Mouse (Mus musculus): ENCODE measurements around the gene Prpf3. TPM values are rescaled to one million over a fixed set of nuclear protein-coding genes. Genes with fewer than 3 reads are reported as not detected.
"Not testable (repeated sequence)": the region's sequence is repeated elsewhere in the genome, so short reads cannot be mapped to it uniquely, and the experiment has no call there.

The Prpf3 gene
- polyA plus RNA-seq, 1 experiment: 26.7 TPM

- Histone ChIP-seq H3K79me3 (ENCODE audit: low read depth) (peaks cover 67% of the 10 kb centered on the region), H3K27me3 (ENCODE audit: control insufficient read depth, insufficient read depth, insufficient read length) (no peaks in the 10 kb centered on the region), H3ac (ENCODE audit: control insufficient read depth, insufficient read length, low read depth) (no peak overlapping the region), H3K4me3 (ENCODE audit: insufficient read depth, poor library complexity, severe bottlenecking) (no peak overlapping the region), H3K79me2 (ENCODE audit: control insufficient read depth, insufficient read depth) (peaks cover 69% of the 10 kb centered on the region), H3K36me3 (ENCODE audit: control insufficient read depth, insufficient read depth) (no peaks in the 10 kb centered on the region)
- TF ChIP-seq CEBPB (IDR thresholded peaks at IDR 0.05; ENCODE audit: low read depth): no peak
- no peak for TF ChIP-seq CTCF (IDR thresholded peaks at IDR 0.05; ENCODE audit: control insufficient read depth, insufficient read depth, insufficient read length)
- TF ChIP-seq MYOG (IDR thresholded peaks at IDR 0.05; ENCODE audit: control insufficient read depth, extremely low read depth, insufficient read length): no peak
- TF ChIP-seq MAX (IDR thresholded peaks at IDR 0.05): no peak
- TF ChIP-seq MYOD1 (IDR thresholded peaks at IDR 0.05; ENCODE audit: control insufficient read depth, insufficient read length, low read depth): no peak
- TF ChIP-seq FOSL1 (IDR thresholded peaks at IDR 0.05; ENCODE audit: insufficient read depth, low read length, poor library complexity, severe bottlenecking): no peak
- TF ChIP-seq USF1 (IDR thresholded peaks at IDR 0.05; ENCODE audit: low read depth): no peak
Measured at GRCm38 (mm10) chr3:95816681-95817080, 39.0 kb downstream of the Prpf3 start.

- Histone ChIP-seq H3K4me3 (ENCODE audit: insufficient read depth, poor library complexity, severe bottlenecking) (no peak overlapping the region), H3ac (ENCODE audit: control insufficient read depth, insufficient read length, low read depth) (no peak overlapping the region), H3K36me3 (ENCODE audit: control insufficient read depth, insufficient read depth) (peaks cover 9% of the 10 kb centered on the region), H3K79me2 (ENCODE audit: control insufficient read depth, insufficient read depth) (peaks cover 100% of the 10 kb centered on the region), H3K27me3 (ENCODE audit: control insufficient read depth, insufficient read depth, insufficient read length) (no peaks in the 10 kb centered on the region), H3K79me3 (ENCODE audit: low read depth) (peaks cover 89% of the 10 kb centered on the region)
- TF ChIP-seq USF1 (IDR thresholded peaks at IDR 0.05; ENCODE audit: low read depth) (no peak), MYOD1 (IDR thresholded peaks at IDR 0.05; ENCODE audit: control insufficient read depth, insufficient read length, low read depth) (no peak), FOSL1 (IDR thresholded peaks at IDR 0.05; ENCODE audit: insufficient read depth, low read length, poor library complexity, severe bottlenecking) (no peak), MAX (IDR thresholded peaks at IDR 0.05) (no peak), MYOG (IDR thresholded peaks at IDR 0.05; ENCODE audit: control insufficient read depth, extremely low read depth, insufficient read length) (no peak)
Measured at GRCm38 (mm10) chr3:95808384-95808783, 47.3 kb downstream of the Prpf3 start.

DNA sequence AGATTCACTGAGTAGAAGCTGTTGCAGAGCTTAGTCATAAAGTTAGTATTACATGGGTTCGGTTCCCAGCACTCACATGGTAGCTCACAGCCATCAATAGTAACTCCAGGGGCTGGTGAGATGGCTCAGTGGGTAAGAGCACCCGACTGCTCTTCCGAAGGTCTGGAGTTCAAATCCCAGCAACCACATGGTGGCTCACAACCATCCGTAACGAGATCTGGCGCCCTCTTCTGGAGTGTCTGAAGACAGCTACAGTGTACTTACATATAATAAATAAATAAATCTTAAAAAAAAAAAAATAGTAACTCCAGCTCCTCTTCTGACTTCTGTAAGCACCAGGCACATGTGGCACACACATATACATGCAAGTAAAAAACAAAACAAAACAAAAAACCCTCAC, 48.1 kb downstream of the Prpf3 start:
- H3K79me2 ChIP-seq (ENCODE audit: control insufficient read depth, insufficient read depth): peaks cover 100% of the 10 kb centered on the region
- H3K36me3 ChIP-seq (ENCODE audit: control insufficient read depth, insufficient read depth); H3K4me3 ChIP-seq (ENCODE audit: insufficient read depth, poor library complexity, severe bottlenecking); H3ac ChIP-seq (ENCODE audit: control insufficient read depth, insufficient read length, low read depth); H3K27me3 ChIP-seq (ENCODE audit: control insufficient read depth, insufficient read depth, insufficient read length): not testable (repeated sequence)
- peaks cover 89% of the 10 kb centered on the region for H3K79me3 ChIP-seq (ENCODE audit: low read depth)

DNA sequence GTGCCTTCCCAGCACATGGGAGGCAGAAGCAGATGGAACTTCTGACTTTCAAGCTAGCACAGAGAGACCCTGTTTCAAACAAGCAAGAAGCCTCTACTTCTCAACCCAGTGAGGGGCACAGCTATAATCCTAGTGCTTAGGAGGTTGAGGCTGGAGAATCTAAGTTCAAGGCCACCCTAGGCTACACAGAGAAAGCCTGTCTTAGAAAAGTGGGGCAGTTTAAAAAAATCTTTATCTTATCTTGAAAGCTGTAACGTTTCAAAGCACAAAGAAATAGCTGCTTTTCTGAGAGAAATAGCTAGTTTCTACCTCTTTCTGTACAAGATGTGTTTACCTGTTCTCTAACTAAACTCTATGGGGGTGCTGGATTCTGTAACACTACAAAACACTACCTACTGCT, 49.0 kb downstream of the Prpf3 start:
- Histone ChIP-seq H3K36me3 (ENCODE audit: control insufficient read depth, insufficient read depth) (peaks cover 9% of the 10 kb centered on the region), H3K27me3 (ENCODE audit: control insufficient read depth, insufficient read depth, insufficient read length) (no peaks in the 10 kb centered on the region), H3K4me3 (ENCODE audit: insufficient read depth, poor library complexity, severe bottlenecking) (no peak overlapping the region), H3ac (ENCODE audit: control insufficient read depth, insufficient read length, low read depth) (no peak overlapping the region), H3K79me2 (ENCODE audit: control insufficient read depth, insufficient read depth) (peaks cover 100% of the 10 kb centered on the region), H3K79me3 (ENCODE audit: low read depth) (peaks cover 87% of the 10 kb centered on the region)
- TF ChIP-seq CTCF (IDR thresholded peaks at IDR 0.05; ENCODE audit: control insufficient read depth, insufficient read depth, insufficient read length) (no peak), CEBPB (IDR thresholded peaks at IDR 0.05; ENCODE audit: low read depth) (no peak), USF1 (IDR thresholded peaks at IDR 0.05; ENCODE audit: low read depth) (no peak), MYOD1 (IDR thresholded peaks at IDR 0.05; ENCODE audit: control insufficient read depth, insufficient read length, low read depth) (no peak), MYOG (IDR thresholded peaks at IDR 0.05; ENCODE audit: control insufficient read depth, extremely low read depth, insufficient read length) (no peak), FOSL1 (IDR thresholded peaks at IDR 0.05; ENCODE audit: insufficient read depth, low read length, poor library complexity, severe bottlenecking) (no peak), MAX (IDR thresholded peaks at IDR 0.05) (no peak)

GRCm38 (mm10) chr3:95803851-95804250, 51.8 kb downstream of the Prpf3 start:
- Histone ChIP-seq H3K79me2 (ENCODE audit: control insufficient read depth, insufficient read depth) (peaks cover 100% of the 10 kb centered on the region), H3K27me3 (ENCODE audit: control insufficient read depth, insufficient read depth, insufficient read length) (no peaks in the 10 kb centered on the region), H3K79me3 (ENCODE audit: low read depth) (peaks cover 84% of the 10 kb centered on the region), H3ac (ENCODE audit: control insufficient read depth, insufficient read length, low read depth) (no peak overlapping the region), H3K36me3 (ENCODE audit: control insufficient read depth, insufficient read depth) (peaks cover 9% of the 10 kb centered on the region), H3K4me3 (ENCODE audit: insufficient read depth, poor library complexity, severe bottlenecking) (no peak overlapping the region)
- TF ChIP-seq USF1 (IDR thresholded peaks at IDR 0.05; ENCODE audit: low read depth) (no peak), FOSL1 (IDR thresholded peaks at IDR 0.05; ENCODE audit: insufficient read depth, low read length, poor library complexity, severe bottlenecking) (no peak), MAX (IDR thresholded peaks at IDR 0.05) (no peak), CTCF (IDR thresholded peaks at IDR 0.05; ENCODE audit: control insufficient read depth, insufficient read depth, insufficient read length) (no peak), CEBPB (IDR thresholded peaks at IDR 0.05; ENCODE audit: low read depth) (no peak), MYOD1 (IDR thresholded peaks at IDR 0.05; ENCODE audit: control insufficient read depth, insufficient read length, low read depth) (no peak), MYOG (IDR thresholded peaks at IDR 0.05; ENCODE audit: control insufficient read depth, extremely low read depth, insufficient read length) (no peak)

DNA sequence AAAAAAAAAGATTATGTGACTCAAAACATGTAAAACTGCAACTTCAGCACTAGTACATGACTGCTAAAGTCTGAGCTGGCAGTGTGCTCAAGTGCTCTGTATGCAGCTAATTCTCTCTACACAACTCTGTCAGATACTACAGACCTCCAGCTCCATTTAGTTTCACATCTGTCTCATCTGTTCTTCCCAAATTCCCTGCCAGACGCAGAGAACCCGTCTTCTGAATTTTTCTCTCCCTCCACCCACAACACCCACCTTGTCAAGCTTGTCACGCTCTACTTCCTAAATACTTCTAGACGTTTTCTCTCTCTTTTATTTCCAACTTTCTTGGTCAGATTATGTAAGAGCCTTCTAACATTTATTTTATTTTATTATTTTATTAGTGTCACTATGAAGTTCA, 56.9 kb downstream of the Prpf3 start:
- Histone ChIP-seq H3K36me3 (ENCODE audit: control insufficient read depth, insufficient read depth) (no peaks in the 10 kb centered on the region), H3K27me3 (ENCODE audit: control insufficient read depth, insufficient read depth, insufficient read length) (no peaks in the 10 kb centered on the region), H3K4me3 (ENCODE audit: insufficient read depth, poor library complexity, severe bottlenecking) (no peak overlapping the region), H3K79me3 (ENCODE audit: low read depth) (peaks cover 75% of the 10 kb centered on the region), H3K79me2 (ENCODE audit: control insufficient read depth, insufficient read depth) (peaks cover 97% of the 10 kb centered on the region), H3ac (ENCODE audit: control insufficient read depth, insufficient read length, low read depth) (no peak overlapping the region)
- TF ChIP-seq MYOG (IDR thresholded peaks at IDR 0.05; ENCODE audit: control insufficient read depth, extremely low read depth, insufficient read length) (no peak), MYOD1 (IDR thresholded peaks at IDR 0.05; ENCODE audit: control insufficient read depth, insufficient read length, low read depth) (no peak), FOSL1 (IDR thresholded peaks at IDR 0.05; ENCODE audit: insufficient read depth, low read length, poor library complexity, severe bottlenecking) (no peak), MAX (IDR thresholded peaks at IDR 0.05) (no peak), CTCF (IDR thresholded peaks at IDR 0.05; ENCODE audit: control insufficient read depth, insufficient read depth, insufficient read length) (no peak), USF1 (IDR thresholded peaks at IDR 0.05; ENCODE audit: low read depth) (no peak), CEBPB (IDR thresholded peaks at IDR 0.05; ENCODE audit: low read depth) (no peak)
